Mouse (Mus musculus): ENCODE measurements around the gene Dennd1a. TPM values are rescaled to one million over a fixed set of nuclear protein-coding genes. Genes with fewer than 3 reads are reported as not detected.

Dennd1a gene
- polyA plus RNA-seq, 1 experiment from 2014 or later: 17.3 TPM

- no peaks in the 10 kb centered on the region for H3K27me3 ChIP-seq (ENCODE audit: poor library complexity, severe bottlenecking)
- DNase-seq (ENCODE audit: extremely low spot score, low spot score): no peak
- H3K36me3 ChIP-seq (replicated peaks): peaks cover 18% of the 10 kb centered on the region
- 85% methylated on average over 3 of the region's 3 CpGs for WGBS
- no peaks in the 10 kb centered on the region for H3K9me3 ChIP-seq
- peaks cover 3% of the 10 kb centered on the region; the same call in 1 of the 2 replicates for H3K4me1 ChIP-seq
- H3K4me3 ChIP-seq: no peak overlapping the region
- no peak overlapping the region for H3K27ac ChIP-seq
Observed at GRCm38 (mm10) chr2:37856955-37857354, 430.2 kb downstream of the Dennd1a start.

- 75% methylated on average over 2 of the region's 2 CpGs for WGBS
- H3K27me3 ChIP-seq (ENCODE audit: poor library complexity, severe bottlenecking): no peaks in the 10 kb centered on the region
- no peak overlapping the region for H3K4me3 ChIP-seq
- peaks cover 18% of the 10 kb centered on the region for H3K36me3 ChIP-seq (replicated peaks)
- H3K27ac ChIP-seq: no peak overlapping the region
- DNase-seq (ENCODE audit: extremely low spot score, low spot score): no peak
- H3K4me1 ChIP-seq: peaks cover 16% of the 10 kb centered on the region
- no peaks in the 10 kb centered on the region for H3K9me3 ChIP-seq
Observed at GRCm38 (mm10) chr2:37855226-37855625, 432.0 kb downstream of the Dennd1a start.

GRCm38 (mm10) chr2:37853878-37854435, 433.2 kb downstream of the Dennd1a start:
- no peak overlapping the region for H3K4me3 ChIP-seq
- H3K36me3 ChIP-seq (replicated peaks): peaks cover 18% of the 10 kb centered on the region
- no peaks in the 10 kb centered on the region for H3K27me3 ChIP-seq (ENCODE audit: poor library complexity, severe bottlenecking)
- peaks cover 16% of the 10 kb centered on the region for H3K4me1 ChIP-seq
- no peak overlapping the region for H3K27ac ChIP-seq
- H3K9me3 ChIP-seq: no peaks in the 10 kb centered on the region
- 95% methylated on average over 1 of the region's 1 CpGs for WGBS
- DNase-seq (ENCODE audit: extremely low spot score, low spot score): no peak

GRCm38 (mm10) chr2:37850626-37851025, 436.6 kb downstream of the Dennd1a start:
- H3K27ac ChIP-seq: no peak overlapping the region
- 83% methylated on average over 1 of the region's 1 CpGs for WGBS
- H3K4me3 ChIP-seq: no peak overlapping the region
- H3K4me1 ChIP-seq: peaks cover 30% of the 10 kb centered on the region
- H3K27me3 ChIP-seq (ENCODE audit: poor library complexity, severe bottlenecking): no peaks in the 10 kb centered on the region
- H3K9me3 ChIP-seq: no peaks in the 10 kb centered on the region
- no peak for DNase-seq (ENCODE audit: extremely low spot score, low spot score)
- peaks cover 10% of the 10 kb centered on the region for H3K36me3 ChIP-seq (replicated peaks)

GRCm38 (mm10) chr2:37849357-37849756, 437.8 kb downstream of the Dennd1a start:
- DNase-seq (ENCODE audit: extremely low spot score, low spot score): no peak

GRCm38 (mm10) chr2:37842719-37843118, 444.5 kb downstream of the Dennd1a start:
- WGBS: 35% methylated on average over 4 of the region's 4 CpGs
- no peaks in the 10 kb centered on the region for H3K27me3 ChIP-seq (ENCODE audit: poor library complexity, severe bottlenecking)
- DNase-seq (ENCODE audit: extremely low spot score, low spot score): peak; percentile 38
- H3K4me3 ChIP-seq: peak overlapping the region; percentile 13; the same call in 1 of the 2 replicates
- H3K36me3 ChIP-seq (replicated peaks): peaks cover 13% of the 10 kb centered on the region
- H3K9me3 ChIP-seq: no peaks in the 10 kb centered on the region
- peaks cover 57% of the 10 kb centered on the region for H3K4me1 ChIP-seq
- H3K27ac ChIP-seq: peak overlapping the region; percentile 88

More at GRCm38 (mm10) chr2:37849357-37849756, 437.8 kb downstream of the Dennd1a start:
- Histone ChIP-seq H3K9me3 (no peaks in the 10 kb centered on the region), H3K4me3 (no peak overlapping the region), H3K27me3 (ENCODE audit: poor library complexity, severe bottlenecking) (no peaks in the 10 kb centered on the region), H3K27ac (no peak overlapping the region), H3K36me3 (replicated peaks) (peaks cover 7% of the 10 kb centered on the region), H3K4me1 (peaks cover 35% of the 10 kb centered on the region)
- WGBS: 88% methylated on average over 3 of the region's 3 CpGs

- peak overlapping the region; percentile 88 for H3K27ac ChIP-seq
- peak; percentile 37 for DNase-seq (ENCODE audit: extremely low spot score, low spot score)
- H3K27me3 ChIP-seq (ENCODE audit: poor library complexity, severe bottlenecking): no peaks in the 10 kb centered on the region
- no peaks in the 10 kb centered on the region for H3K9me3 ChIP-seq
- H3K36me3 ChIP-seq (replicated peaks): peaks cover 18% of the 10 kb centered on the region
- peak overlapping the region; percentile 13; the same call in 1 of the 2 replicates for H3K4me3 ChIP-seq
- WGBS: 3% methylated on average over 7 of the region's 7 CpGs
- H3K4me1 ChIP-seq: peaks cover 56% of the 10 kb centered on the region
Observed at GRCm38 (mm10) chr2:37842151-37842569, 445.0 kb downstream of the Dennd1a start.

- H3K9me3 ChIP-seq: no peaks in the 10 kb centered on the region
- H3K27me3 ChIP-seq (ENCODE audit: poor library complexity, severe bottlenecking): no peaks in the 10 kb centered on the region
- peak overlapping the region; percentile 66 for H3K27ac ChIP-seq
- DNase-seq (ENCODE audit: extremely low spot score, low spot score): no peak
- H3K4me3 ChIP-seq: no peak overlapping the region
- peaks cover 40% of the 10 kb centered on the region for H3K4me1 ChIP-seq
- H3K36me3 ChIP-seq (replicated peaks): peaks cover 23% of the 10 kb centered on the region
Observed at GRCm38 (mm10) chr2:37839922-37840321, 447.3 kb downstream of the Dennd1a start.

GRCm38 (mm10) chr2:37838202-37838984, 448.8 kb downstream of the Dennd1a start:
- DNase-seq (ENCODE audit: extremely low spot score, low spot score): no peak
- peaks cover 21% of the 10 kb centered on the region; the same call in 1 of the 2 replicates for H3K36me3 ChIP-seq (replicated peaks)
- no peak overlapping the region for H3K4me3 ChIP-seq
- H3K27me3 ChIP-seq (ENCODE audit: poor library complexity, severe bottlenecking): no peaks in the 10 kb centered on the region
- H3K4me1 ChIP-seq: peaks cover 27% of the 10 kb centered on the region
- WGBS: 92% methylated on average over 7 of the region's 7 CpGs
- H3K9me3 ChIP-seq: no peaks in the 10 kb centered on the region
- H3K27ac ChIP-seq: no peak overlapping the region

GRCm38 (mm10) chr2:37837542-37837941, 449.6 kb downstream of the Dennd1a start:
- WGBS: 92% methylated on average over 3 of the region's 3 CpGs
- peaks cover 18% of the 10 kb centered on the region for H3K4me1 ChIP-seq
- H3K27ac ChIP-seq: no peak overlapping the region
- no peaks in the 10 kb centered on the region for H3K9me3 ChIP-seq
- H3K4me3 ChIP-seq: no peak overlapping the region
- H3K27me3 ChIP-seq (ENCODE audit: poor library complexity, severe bottlenecking): no peaks in the 10 kb centered on the region
- no peak for DNase-seq (ENCODE audit: extremely low spot score, low spot score)
- peaks cover 21% of the 10 kb centered on the region; the same call in 1 of the 2 replicates for H3K36me3 ChIP-seq (replicated peaks)

GRCm38 (mm10) chr2:37836926-37837325, 450.3 kb downstream of the Dennd1a start:
- DNase-seq (ENCODE audit: extremely low spot score, low spot score): no peak
- Histone ChIP-seq H3K9me3 (no peaks in the 10 kb centered on the region), H3K27ac (no peak overlapping the region), H3K4me3 (no peak overlapping the region), H3K27me3 (ENCODE audit: poor library complexity, severe bottlenecking) (no peaks in the 10 kb centered on the region), H3K36me3 (replicated peaks) (peaks cover 21% of the 10 kb centered on the region; the same call in 1 of the 2 replicates), H3K4me1 (peaks cover 15% of the 10 kb centered on the region)
- 94% methylated on average over 3 of the region's 3 CpGs for WGBS

GRCm38 (mm10) chr2:37832253-37832652, 454.9 kb downstream of the Dennd1a start:
- peaks cover 33% of the 10 kb centered on the region for H3K4me1 ChIP-seq
- no peak for DNase-seq (ENCODE audit: extremely low spot score, low spot score)
- no peaks in the 10 kb centered on the region for H3K27me3 ChIP-seq (ENCODE audit: poor library complexity, severe bottlenecking)
- H3K36me3 ChIP-seq (replicated peaks): peaks cover 8% of the 10 kb centered on the region; the same call in 1 of the 2 replicates
- H3K9me3 ChIP-seq: no peaks in the 10 kb centered on the region
- H3K27ac ChIP-seq: no peak overlapping the region
- WGBS: 91% methylated on average over 10 of the region's 10 CpGs
- no peak overlapping the region for H3K4me3 ChIP-seq

- peaks cover 33% of the 10 kb centered on the region for H3K4me1 ChIP-seq
- H3K9me3 ChIP-seq: no peaks in the 10 kb centered on the region
- WGBS: 35% methylated on average over 9 of the region's 9 CpGs
Observed at GRCm38 (mm10) chr2:37829758-37830275, 457.4 kb downstream of the Dennd1a start.

More at GRCm38 (mm10) chr2:37829758-37830275, 457.4 kb downstream of the Dennd1a start:
- DNase-seq (ENCODE audit: extremely low spot score, low spot score): no peak
- Histone ChIP-seq H3K4me3 (no peak overlapping the region), H3K36me3 (replicated peaks) (peaks cover 11% of the 10 kb centered on the region; the same call in 1 of the 2 replicates), H3K27ac (peak overlapping the region; percentile 77), H3K27me3 (ENCODE audit: poor library complexity, severe bottlenecking) (no peaks in the 10 kb centered on the region)
